ENCODE assay signal across 26 mouse cellular contexts in the genomic region with DNA sequence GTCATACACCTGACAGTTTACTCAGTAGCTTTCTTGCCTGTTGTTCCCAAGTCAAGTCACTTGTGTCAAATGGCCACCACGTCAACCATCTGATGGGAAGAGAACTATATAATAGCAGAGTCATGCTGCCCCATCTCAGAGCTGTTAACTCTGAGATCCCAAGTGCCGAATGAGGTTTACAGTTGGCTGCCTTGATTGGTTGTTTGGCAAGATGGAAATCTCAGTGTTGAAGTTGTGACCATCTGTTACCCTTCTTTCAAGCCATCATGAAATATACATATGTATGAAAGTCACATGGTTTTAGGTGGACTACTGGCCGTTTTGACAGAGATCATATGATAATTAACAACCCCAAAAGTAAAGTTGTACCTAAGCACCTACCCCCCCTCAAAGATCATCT.
"Had no signal": no experiment of that assay in that cellular context is flagged by ENCODE, and none has a peak within 500 bp of the region (broad histone marks: within the 10 kb centered on the region; RNA-seq: fewer than 3 reads in every experiment).

No protein-coding gene starts in this region.

- H3K9me3 ChIP-seq: heart, embryonic 13.5 days; heart, embryonic 15.5 days; hindbrain, embryonic 13.5 days; hindbrain, embryonic 15.5 days; kidney, embryonic 15.5 days; limb, embryonic 13.5 days; limb, embryonic 15.5 days; liver, embryonic 12.5 days had no signal

- H3K9ac ChIP-seq: heart, embryonic 13.5 days; heart, embryonic 15.5 days; hindbrain, embryonic 13.5 days; hindbrain, embryonic 15.5 days; kidney, embryonic 15.5 days; limb, embryonic 13.5 days; limb, embryonic 15.5 days; liver, embryonic 12.5 days; liver, embryonic 14.5 days had no signal

- H3K27me3 ChIP-seq: heart, embryonic 13.5 days; heart, embryonic 15.5 days; hindbrain, embryonic 13.5 days; hindbrain, embryonic 15.5 days; kidney, embryonic 15.5 days; limb, embryonic 13.5 days; limb, embryonic 15.5 days; liver, embryonic 12.5 days had no signal

- ATAC-seq: intestine, embryonic 16.5 days; liver, embryonic 12.5 days had no signal

- H3K36me3 ChIP-seq: heart, embryonic 13.5 days; heart, embryonic 15.5 days; hindbrain, embryonic 13.5 days; hindbrain, embryonic 15.5 days; kidney, embryonic 15.5 days; limb, embryonic 13.5 days; limb, embryonic 15.5 days; liver, embryonic 12.5 days had no signal

- H3K4me1 ChIP-seq: liver, embryonic 12.5 days had no signal

- DNase-seq: gastrocnemius, postnatal 14 days; gastrocnemius, postnatal 36 days; heart, adult 11 months; heart, adult 2 months; heart, postnatal 14 days; heart, postnatal 36 days; kidney, adult 11 months; kidney, adult 2 months; kidney, adult 9 months; kidney, postnatal 14 days; kidney, postnatal 36 days; layer of hippocampus, adult 9-11 months; layer of hippocampus, postnatal 36 days; left cerebral cortex, postnatal 4 days had no signal

- H3K4me3 ChIP-seq: heart, adult 2 months; heart, embryonic 13.5 days; heart, embryonic 15.5 days; hindbrain, embryonic 13.5 days; hindbrain, embryonic 15.5 days; kidney, embryonic 15.5 days; limb, embryonic 13.5 days; limb, embryonic 15.5 days; liver, embryonic 12.5 days had no signal

- H3K4me2 ChIP-seq: heart, embryonic 11.5 days; heart, embryonic 13.5 days; heart, embryonic 15.5 days; hindbrain, embryonic 13.5 days; hindbrain, embryonic 15.5 days; kidney, embryonic 15.5 days; limb, embryonic 13.5 days; limb, embryonic 15.5 days; liver, embryonic 12.5 days had no signal

- H3K27ac ChIP-seq: heart, adult 2 months; heart, embryonic 13.5 days; heart, embryonic 15.5 days; hindbrain, embryonic 13.5 days; hindbrain, embryonic 15.5 days; kidney, embryonic 15.5 days; kidney, postnatal 0 days; limb, embryonic 13.5 days; limb, embryonic 15.5 days; liver, embryonic 12.5 days; liver, embryonic 14.5 days had no signal
